In genomic region chr9:48987201-48988101, GRCm38 (mm10) we compare ENCODE assay signal across 8 mouse cellular contexts. TPM values are rescaled to one million over a fixed set of nuclear protein-coding genes. Genes with fewer than 3 reads are reported as not detected.
DNase-seq lines count a peak whose midpoint lies in the region; ATAC-seq and TF ChIP-seq lines count a peak whose summit lies in the region.

No protein-coding gene starts in this region.

- peak overlapping the region; percentile 6; the same call in 1 of the 2 replicates for H3K4me3 ChIP-seq in forebrain, embryonic 15.5 days
- 0 out of 2 replicates have a peak overlapping the region, but pooled peaks have one; percentile 13 for H3K4me3 ChIP-seq in limb, embryonic 14.5 days (replicated peaks; ENCODE audit: low read length)
- H3K4me3 ChIP-seq in thymus, adult 2 months (ENCODE audit: control insufficient read depth, insufficient read depth, low read length): no peak overlapping the region

- peak overlapping the region; percentile 25; the same call in 1 of the 2 replicates for H3K9ac ChIP-seq in forebrain, embryonic 15.5 days (replicated peaks)
- H3K9ac ChIP-seq in limb, embryonic 14.5 days (ENCODE audit: low read depth, low read length, severe bottlenecking): 0 out of 2 replicates have a peak overlapping the region, but pooled peaks have one; percentile 12

- peaks cover 30% of the 10 kb centered on the region for H3K4me1 ChIP-seq in forebrain, embryonic 15.5 days
- peaks cover 12% of the 10 kb centered on the region for H3K4me1 ChIP-seq in limb, embryonic 14.5 days (ENCODE audit: control insufficient read depth, insufficient read depth, low read length)
- H3K4me1 ChIP-seq in thymus, adult 2 months (replicated peaks; ENCODE audit: control insufficient read depth, insufficient read depth, low read length): peaks cover 7% of the 10 kb centered on the region

- no peak for TF ChIP-seq POLR2A in brain, embryonic 14.5 days (IDR thresholded peaks at IDR 0.05; ENCODE audit: borderline replicate concordance, extremely low read depth, insufficient read depth, insufficient read length, poor library complexity, severe bottlenecking)
- no peak for TF ChIP-seq POLR2A in limb, embryonic 14.5 days (IDR thresholded peaks at IDR 0.05; ENCODE audit: borderline replicate concordance, extremely low read depth, insufficient read depth, insufficient read length)
- TF ChIP-seq POLR2A in thymus, adult 2 months (IDR thresholded peaks at IDR 0.05; ENCODE audit: control insufficient read depth, extremely low read depth, insufficient read depth, low read length, poor library complexity): no peak

- no peaks in the 10 kb centered on the region for H3K27me3 ChIP-seq in forebrain, embryonic 15.5 days
- H3K27me3 ChIP-seq in limb, embryonic 14.5 days (ENCODE audit: control insufficient read depth, insufficient read depth, low read length): no peaks in the 10 kb centered on the region
- no peaks in the 10 kb centered on the region for H3K27me3 ChIP-seq in thymus, adult 2 months (ENCODE audit: control insufficient read depth, insufficient read depth, low read length)

- no peak for ATAC-seq in forebrain, embryonic 15.5 days (replicated peaks)
- no peak for ATAC-seq in limb, embryonic 14.5 days (ENCODE audit: low FRiP score, low read depth)

- 29% methylated on average over 12 of the region's 12 CpGs for WGBS in forebrain, embryonic 15.5 days
- 28% methylated on average over 12 of the region's 12 CpGs for WGBS in limb, embryonic 14.5 days
- WGBS in thymus, adult 2 months: 69% methylated on average over 12 of the region's 12 CpGs

- TF ChIP-seq CTCF in brain, embryonic 14.5 days (IDR thresholded peaks at IDR 0.05; ENCODE audit: borderline replicate concordance, extremely low read depth, insufficient read depth, insufficient read length): no peak
- TF ChIP-seq CTCF in thymus, adult 2 months (IDR thresholded peaks at IDR 0.05; ENCODE audit: borderline replicate concordance, control insufficient read depth, extremely low read depth, insufficient read depth, low read length, poor library complexity): no peak

- H3K9me3 ChIP-seq in forebrain, embryonic 15.5 days: no peaks in the 10 kb centered on the region
- no peaks in the 10 kb centered on the region for H3K9me3 ChIP-seq in limb, embryonic 14.5 days (ENCODE audit: control insufficient read depth, low read length)

- H3K27ac ChIP-seq in forebrain, embryonic 15.5 days (replicated peaks): no peak overlapping the region
- H3K27ac ChIP-seq in limb, embryonic 14.5 days (replicated peaks; ENCODE audit: low read depth, low read length): no peak overlapping the region
- H3K27ac ChIP-seq in thymus, adult 2 months (ENCODE audit: control insufficient read depth, insufficient read depth, low read length): no peak overlapping the region

- no peaks in the 10 kb centered on the region for H3K36me3 ChIP-seq in forebrain, embryonic 15.5 days
- no peaks in the 10 kb centered on the region for H3K36me3 ChIP-seq in limb, embryonic 14.5 days (ENCODE audit: control insufficient read depth, insufficient read depth, low read length)
- H3K36me3 ChIP-seq in thymus, adult 2 months (ENCODE audit: control insufficient read depth, insufficient read depth, low read length): no peaks in the 10 kb centered on the region

- H3K4me2 ChIP-seq in forebrain, embryonic 15.5 days (replicated peaks): peak overlapping the region; percentile 88
- H3K4me2 ChIP-seq in limb, embryonic 14.5 days (replicated peaks; ENCODE audit: low read depth, low read length, severe bottlenecking): peak overlapping the region; percentile 33

- DNase-seq in kidney, postnatal 4 days: peak; percentile 29 to 50
- no peak for DNase-seq in kidney, postnatal 36 days
- peak; percentile 20 for DNase-seq in brain, embryonic 14.5 days (ENCODE audit: low read depth)
- DNase-seq in limb, embryonic 14.5 days (ENCODE audit: low spot score): no peak
- DNase-seq in testis, postnatal 14 days (ENCODE audit: low spot score): peak; percentile 72
- no peak for DNase-seq in thymus, adult 2 months
- no peak for DNase-seq in thymus, postnatal 10 days (ENCODE audit: low spot score in 2 of 2)

RNA-seq across cellular contexts. Expression of gene Usp28, which starts 2.3 kb away (rescaled TPM):
- 44.9 and 49.2 TPM in 2 replicates for polyA plus RNA-seq in brain, embryonic 14.5 days (2012; rRNA removed)
- polyA plus RNA-seq in forebrain, embryonic 15.5 days (2015; fragmentation: Nextera tagmentation; extraction: Ambion mirVana): 33.5 and 33.8 TPM in 2 replicates
- 38.9 and 43.2 TPM in 2 replicates for polyA plus RNA-seq in limb, embryonic 14.5 days (2012; rRNA removed)
- polyA plus RNA-seq in limb, embryonic 14.5 days (2014; fragmentation: Nextera tagmentation; extraction: Ambion mirVana): 33.6 and 35.3 TPM in 2 replicates
- 17.9 and 19.6 TPM in 2 replicates for polyA plus RNA-seq in thymus, adult 2 months (2012; rRNA removed)

RNA-seq across cellular contexts. Expression of gene Htr3b, which starts 22.7 kb away (rescaled TPM):
- polyA plus RNA-seq in brain, embryonic 14.5 days (2012; rRNA removed): 0.14 TPM in 1 of 2 replicates, not detected in the other
- polyA plus RNA-seq in forebrain, embryonic 15.5 days (2015; fragmentation: Nextera tagmentation; extraction: Ambion mirVana): not detected in 2 replicates
- polyA plus RNA-seq in limb, embryonic 14.5 days (2012; rRNA removed): 0.06 TPM in 1 of 2 replicates, not detected in the other
- polyA plus RNA-seq in limb, embryonic 14.5 days (2014; fragmentation: Nextera tagmentation; extraction: Ambion mirVana): not detected in 2 replicates
- polyA plus RNA-seq in thymus, adult 2 months (2012; rRNA removed): not detected in 2 replicates

Comparison
In these comparisons a context has a peak if more than half of its experiments do, and no peak if none do; other contexts are left out.
1. DNase-seq: peak in kidney, postnatal 4 days (2 of 2), brain, embryonic 14.5 days (single experiment) and testis, postnatal 14 days (single experiment); none in kidney, postnatal 36 days (0 of 2), limb, embryonic 14.5 days (single experiment), thymus, adult 2 months (single experiment) and thymus, postnatal 10 days (0 of 2).